24 mouse cellular contexts compared by ENCODE assay signal in the genomic region with DNA sequence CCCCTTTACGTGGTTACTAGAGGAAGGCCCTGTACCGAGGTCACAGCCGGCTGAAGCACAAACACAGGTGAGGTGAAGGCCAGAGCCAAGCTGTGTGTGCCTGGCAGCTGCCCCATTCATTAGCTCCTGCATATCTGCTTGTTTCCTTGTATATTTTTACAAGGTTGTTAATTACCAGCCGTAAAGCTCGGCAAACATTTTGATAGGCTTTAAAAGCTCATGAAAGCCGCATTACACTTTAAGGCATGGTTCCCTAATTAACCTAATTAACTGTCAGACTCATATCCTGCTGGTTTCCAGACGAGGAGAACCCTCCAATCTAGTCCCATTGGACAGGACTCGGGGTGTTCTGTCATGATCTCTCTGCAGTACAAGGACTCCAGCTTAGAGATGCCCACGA. TPM values are rescaled to one million over a fixed set of nuclear protein-coding genes. Genes with fewer than 3 reads are reported as not detected.
"Had no signal": no experiment of that assay in that cellular context is flagged by ENCODE, and none has a peak within 500 bp of the region (broad histone marks: within the 10 kb centered on the region; RNA-seq: fewer than 3 reads in every experiment).

No protein-coding gene starts in this region.

- H3K4me1 ChIP-seq: midbrain, embryonic 12.5 days; midbrain, embryonic 15.5 days had no signal

- H3K27me3 ChIP-seq: midbrain, embryonic 12.5 days; midbrain, embryonic 15.5 days; neural tube, embryonic 12.5 days had no signal

- H3K9me3 ChIP-seq: midbrain, embryonic 12.5 days; midbrain, embryonic 15.5 days; neural tube, embryonic 12.5 days had no signal

- H3K4me2 ChIP-seq: lung, embryonic 14.5 days; midbrain, embryonic 12.5 days; midbrain, embryonic 15.5 days; neural tube, embryonic 12.5 days had no signal

- H3K27ac ChIP-seq: left cerebral cortex, adult 2 months; liver, embryonic 14.5 days; macrophage; midbrain, embryonic 12.5 days; midbrain, embryonic 15.5 days; neural tube, embryonic 12.5 days; stomach, postnatal 0 days had no signal

- H3K9ac ChIP-seq: liver, embryonic 14.5 days; liver, postnatal 0 days; lung, embryonic 14.5 days; midbrain, embryonic 12.5 days; midbrain, embryonic 15.5 days; neural tube, embryonic 12.5 days had no signal

- ATAC-seq: intestine, embryonic 16.5 days; liver, postnatal 0 days; lung, postnatal 0 days; midbrain, embryonic 15.5 days had no signal

- H3K36me3 ChIP-seq: midbrain, embryonic 12.5 days; midbrain, embryonic 15.5 days; neural tube, embryonic 12.5 days had no signal

- DNase-seq: kidney, adult 18-20 months; kidney, postnatal 10 days; kidney, postnatal 36 days; layer of hippocampus, postnatal 36 days; liver, postnatal 0 days; lung, embryonic 14.5 days; right cerebral cortex, adult 18-20 months; right cerebral cortex, postnatal 14 days; right cerebral cortex, postnatal 4 days; thymus, adult 2 months; thymus, postnatal 14 days had no signal

- H3K4me3 ChIP-seq: left cerebral cortex, adult 2 months; midbrain, embryonic 12.5 days; midbrain, embryonic 15.5 days; neural tube, embryonic 12.5 days had no signal

RNA-seq across cellular contexts. Expression of gene Gm14214, which starts 34.9 kb away (rescaled TPM):
- polyA plus RNA-seq: intestine, embryonic 16.5 days; kidney, embryonic 14.5 days; limb, embryonic 14.5 days; liver, adult 2 months; liver, embryonic 14.5 days; liver, postnatal 0 days; lung, embryonic 14.5 days; lung, postnatal 0 days; macrophage; midbrain, embryonic 12.5 days; midbrain, embryonic 15.5 days; neural tube, embryonic 12.5 days; stomach, embryonic 14.5 days; stomach, postnatal 0 days; thymus, adult 2 months had no signal

RNA-seq across cellular contexts. Expression of gene a, which starts 56.2 kb away (rescaled TPM):
- polyA plus RNA-seq: intestine, embryonic 16.5 days; kidney, embryonic 14.5 days; liver, adult 2 months; liver, postnatal 0 days; lung, embryonic 14.5 days; lung, postnatal 0 days; macrophage; neural tube, embryonic 12.5 days; stomach, embryonic 14.5 days had no signal
